Mouse (Mus musculus): ENCODE data around the gene Bri3.
"Not testable (repeated sequence)": the region's sequence is repeated elsewhere in the genome, so short reads cannot be mapped to it uniquely, and the experiment has no call there.

Gene Bri3

GRCm38 (mm10) chr5:144296090-144296604 is 51.9 kb downstream of the Bri3 start:
- DNase-seq: no peak

- no peak for DNase-seq
Measured at GRCm38 (mm10) chr5:144303071-144303470, 58.8 kb downstream of the Bri3 start.

GRCm38 (mm10) chr5:144308929-144309328 is 64.7 kb downstream of the Bri3 start:
- no peak for DNase-seq

- DNase-seq: no peak
Measured at GRCm38 (mm10) chr5:144312183-144312582, 67.9 kb downstream of the Bri3 start.

- no peak for DNase-seq
Measured at GRCm38 (mm10) chr5:144313335-144313734, 69.1 kb downstream of the Bri3 start.

- no peak for DNase-seq
Measured at GRCm38 (mm10) chr5:144314731-144315494, 70.7 kb downstream of the Bri3 start.

GRCm38 (mm10) chr5:144316442-144316841 is 72.2 kb downstream of the Bri3 start:
- no peak for DNase-seq

- no peak for DNase-seq
Measured at GRCm38 (mm10) chr5:144317426-144317825, 73.2 kb downstream of the Bri3 start.

- DNase-seq: no peak
Measured at GRCm38 (mm10) chr5:144318286-144318685, 74.0 kb downstream of the Bri3 start.

GRCm38 (mm10) chr5:144321681-144322080 is 77.4 kb downstream of the Bri3 start:
- DNase-seq: no peak

- DNase-seq: no peak
Measured at GRCm38 (mm10) chr5:144322717-144323116, 78.5 kb downstream of the Bri3 start.

- DNase-seq: no peak
Measured at GRCm38 (mm10) chr5:144334010-144334409, 89.8 kb downstream of the Bri3 start.

GRCm38 (mm10) chr5:144335357-144335756 is 91.1 kb downstream of the Bri3 start:
- not testable (repeated sequence) for DNase-seq

- DNase-seq: no peak
Measured at GRCm38 (mm10) chr5:144338787-144339186, 94.5 kb downstream of the Bri3 start.

GRCm38 (mm10) chr5:144341085-144341484 is 96.8 kb downstream of the Bri3 start:
- DNase-seq: no peak

- DNase-seq: no peak
Measured at GRCm38 (mm10) chr5:144344592-144344991, 100.4 kb downstream of the Bri3 start.

GRCm38 (mm10) chr5:144351185-144351584 is 106.9 kb downstream of the Bri3 start:
- DNase-seq: no peak

- no peak for DNase-seq
Measured at GRCm38 (mm10) chr5:144352250-144353047, 108.2 kb downstream of the Bri3 start.

GRCm38 (mm10) chr5:144356776-144357455 is 112.7 kb downstream of the Bri3 start:
- DNase-seq: no peak

GRCm38 (mm10) chr5:144357551-144357880 is 113.3 kb downstream of the Bri3 start:
- peak in 1 of 2 experiments; percentile 28 for DNase-seq

GRCm38 (mm10) chr5:144357881-144358591 is 113.8 kb downstream of the Bri3 start, which contains the start of gene Baiap2l1:
TSS of gene Baiap2l1 (minus strand) at chr5:144358112.
- DNase-seq: peak; percentile 56 to 67

GRCm38 (mm10) chr5:144358592-144358917 is 114.3 kb downstream of the Bri3 start:
- no peak for DNase-seq

GRCm38 (mm10) chr5:144359886-144360285 is 115.6 kb downstream of the Bri3 start:
- DNase-seq: no peak
